Mouse (Mus musculus): ENCODE results near the gene Slc9a3r1. TPM values are rescaled to one million over a fixed set of nuclear protein-coding genes. Genes with fewer than 3 reads are reported as not detected.

Gene Slc9a3r1
- total RNA-seq, 2 experiments from 2014 or later, result 10.1 to 12.9 TPM

- intact Hi-C loops (cut with DNase I), result loop anchor here (1.0 to 2.0 kb wide), 2 partner anchors 22 to 109 kb away; no protein-coding TSS in a partner anchor
Measured at GRCm38 (mm10) chr11:115161578-115162204, 1.4 kb upstream of the Slc9a3r1 start.

GRCm38 (mm10) chr11:115162205-115162601, 938 bp upstream of the Slc9a3r1 start:
- DNase-seq (ENCODE audit: low spot score), result no peak
- intact Hi-C loops (cut with DNase I), result no loop called here

More at GRCm38 (mm10) chr11:115161578-115162204, 1.4 kb upstream of the Slc9a3r1 start:
- DNase-seq (ENCODE audit: low spot score), result no peak

DNA sequence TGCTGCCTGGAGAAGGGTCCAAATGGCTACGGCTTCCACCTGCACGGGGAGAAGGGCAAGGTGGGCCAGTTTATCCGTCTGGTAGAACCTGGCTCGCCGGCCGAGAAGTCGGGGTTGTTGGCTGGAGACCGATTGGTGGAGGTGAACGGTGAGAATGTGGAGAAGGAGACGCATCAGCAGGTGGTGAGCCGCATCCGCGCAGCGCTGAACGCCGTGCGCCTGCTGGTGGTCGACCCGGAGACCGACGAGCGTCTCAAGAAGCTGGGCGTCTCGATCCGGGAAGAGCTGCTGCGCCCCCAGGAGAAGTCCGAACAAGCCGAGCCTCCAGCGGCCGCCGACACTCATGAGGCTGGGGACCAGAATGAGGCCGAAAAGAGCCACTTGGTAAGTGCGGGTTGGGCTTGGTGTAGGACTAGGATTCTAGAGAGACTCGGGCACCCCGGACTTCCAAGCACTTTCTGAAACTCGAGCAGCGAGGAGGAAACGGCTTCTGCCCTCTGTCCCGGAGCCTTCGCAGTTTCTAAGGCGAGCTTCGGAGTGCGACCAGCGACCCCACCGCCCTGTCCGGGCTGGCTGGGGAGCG, 518 bp downstream of the Slc9a3r1 start:
- DNase-seq (ENCODE audit: low spot score), result no peak
- intact Hi-C loops (cut with DNase I), result no loop called here

- intact Hi-C loops (cut with DNase I), result no loop called here
- no peak for DNase-seq (ENCODE audit: low spot score)
Measured at GRCm38 (mm10) chr11:115164341-115164975, 1.3 kb downstream of the Slc9a3r1 start.

GRCm38 (mm10) chr11:115164976-115165374, 1.8 kb downstream of the Slc9a3r1 start:
- DNase-seq (ENCODE audit: low spot score), result no peak
- intact Hi-C loops (cut with DNase I), result no loop called here

DNA sequence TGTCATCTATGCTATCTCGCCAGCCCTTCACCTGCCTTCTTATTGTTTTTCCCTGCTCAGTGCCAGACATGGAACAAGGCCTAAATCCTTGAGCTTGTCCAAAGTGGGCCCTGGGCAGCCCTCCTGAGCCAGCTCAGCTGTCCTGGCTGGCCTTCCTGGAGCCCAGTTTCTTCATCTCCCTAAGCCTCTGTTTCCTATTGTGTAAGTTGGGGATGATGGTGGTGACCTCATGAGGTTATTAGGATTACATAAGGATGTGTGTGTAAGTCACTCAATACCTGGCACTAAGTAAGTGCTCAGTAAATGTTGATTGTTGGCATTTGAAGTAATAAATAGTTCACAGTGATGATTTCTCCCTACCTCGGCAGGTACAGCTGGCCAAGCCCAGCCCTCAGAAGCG, 3.6 kb downstream of the Slc9a3r1 start:
- DNase-seq (ENCODE audit: low spot score), result no peak

GRCm38 (mm10) chr11:115167631-115168249, 4.6 kb downstream of the Slc9a3r1 start:
- intact Hi-C loops (cut with DNase I), result no loop called here
- DNase-seq (ENCODE audit: low spot score), result no peak

More for the DNA sequence above, 3.6 kb downstream of the Slc9a3r1 start:
- intact Hi-C loops (cut with DNase I), result no loop called here

DNA sequence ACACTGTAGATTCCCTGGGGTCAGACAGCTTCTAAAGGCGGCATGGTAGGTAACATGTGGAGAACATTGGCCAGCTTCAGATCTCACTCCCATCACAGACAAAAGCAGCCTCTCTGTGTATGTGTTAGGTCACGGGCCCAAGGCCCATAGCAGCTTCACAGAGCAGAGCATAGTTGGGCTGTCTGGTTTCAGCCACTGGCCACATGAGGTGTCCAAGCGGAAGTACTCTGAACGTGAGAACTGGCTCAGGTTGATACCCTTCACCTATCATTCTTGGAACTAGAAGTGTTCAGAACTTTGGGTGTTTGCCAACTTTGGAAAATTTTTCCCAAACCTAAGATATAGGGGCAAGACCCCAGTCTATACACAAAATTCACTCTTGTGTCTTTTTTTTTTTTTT, 6.3 kb downstream of the Slc9a3r1 start:
- no peak for DNase-seq (ENCODE audit: low spot score)
- intact Hi-C loops (cut with DNase I), result no loop called here

DNA sequence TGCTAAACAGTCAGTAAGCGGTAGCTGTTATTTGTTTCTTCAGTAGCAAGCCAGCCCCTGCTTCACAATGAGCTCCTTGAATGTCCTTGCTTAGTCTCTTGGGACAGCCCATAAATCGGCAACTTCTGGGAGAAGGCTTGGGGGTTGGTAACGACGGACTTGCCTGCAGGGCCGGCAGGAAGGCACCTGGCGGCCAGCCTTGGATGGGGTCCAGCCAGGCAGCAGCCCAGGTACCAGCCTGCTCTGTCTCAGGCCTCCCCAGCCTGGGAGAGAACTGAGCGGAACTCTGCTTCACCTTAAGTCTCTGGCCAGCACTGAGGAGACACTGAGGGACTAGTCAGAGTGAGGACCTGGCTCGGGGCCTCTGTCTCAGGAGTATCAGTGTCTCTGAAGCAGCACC, 8.0 kb downstream of the Slc9a3r1 start:
- DNase-seq (ENCODE audit: low spot score), result no peak
- intact Hi-C loops (cut with DNase I), result no loop called here

GRCm38 (mm10) chr11:115172825-115173287, 9.7 kb downstream of the Slc9a3r1 start:
- intact Hi-C loops (cut with DNase I), result no loop called here
- no peak for DNase-seq (ENCODE audit: low spot score)

DNA sequence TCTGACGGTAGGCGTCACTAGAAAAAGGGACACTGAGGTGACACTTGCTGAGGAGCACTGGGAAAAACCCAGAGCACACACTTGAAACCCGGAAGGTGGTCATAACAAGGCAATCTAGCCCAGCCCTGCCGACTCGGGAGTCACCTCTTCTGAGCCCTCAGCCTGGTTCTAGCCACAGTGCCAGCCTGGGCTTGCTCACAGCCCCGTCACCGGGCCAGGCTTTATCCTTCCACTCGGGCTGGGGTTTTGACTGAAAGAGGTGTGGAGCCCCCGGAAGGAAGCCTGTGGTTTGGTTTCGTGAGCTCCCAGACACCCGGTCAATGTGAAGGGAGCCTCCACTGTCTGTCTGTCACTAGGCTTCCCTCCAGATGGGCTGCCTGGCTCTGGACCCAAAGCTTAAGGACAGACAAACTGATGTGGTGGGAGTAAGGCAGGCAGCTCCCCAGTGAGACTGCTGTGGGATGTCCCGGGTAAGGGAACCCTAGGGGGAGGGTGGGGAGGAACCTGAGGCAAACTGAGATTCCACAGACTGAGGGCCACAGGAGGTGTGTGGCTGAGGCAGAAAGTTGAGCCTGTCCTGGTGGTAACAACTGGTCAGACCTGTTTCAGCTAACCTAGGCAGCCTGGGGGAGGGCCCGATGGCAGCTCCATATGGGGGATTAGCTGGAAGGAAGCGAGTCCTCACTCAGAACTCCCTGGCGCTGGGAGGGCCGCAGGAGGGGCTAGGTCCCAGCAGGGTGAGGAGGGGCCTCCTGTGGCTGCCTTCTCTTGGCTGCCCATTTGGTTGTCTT, 10.6 kb downstream of the Slc9a3r1 start:
- intact Hi-C loops (cut with DNase I), result no loop called here
- no peak for DNase-seq (ENCODE audit: low spot score)

- DNase-seq (ENCODE audit: low spot score), result no peak
- intact Hi-C loops (cut with DNase I), result no loop called here
Measured at GRCm38 (mm10) chr11:115176399-115177190, 13.5 kb downstream of the Slc9a3r1 start.

- intact Hi-C loops (cut with DNase I), result no loop called here
- no peak for DNase-seq (ENCODE audit: low spot score)
Measured at GRCm38 (mm10) chr11:115177559-115178195, 14.5 kb downstream of the Slc9a3r1 start.

- intact Hi-C loops (cut with DNase I), result no loop called here
- no peak for DNase-seq (ENCODE audit: low spot score)
Measured at GRCm38 (mm10) chr11:115178766-115179165, 15.6 kb downstream of the Slc9a3r1 start.

GRCm38 (mm10) chr11:115179191-115179590, 16.1 kb downstream of the Slc9a3r1 start:
- DNase-seq (ENCODE audit: low spot score), result no peak
- intact Hi-C loops (cut with DNase I), result no loop called here

DNA sequence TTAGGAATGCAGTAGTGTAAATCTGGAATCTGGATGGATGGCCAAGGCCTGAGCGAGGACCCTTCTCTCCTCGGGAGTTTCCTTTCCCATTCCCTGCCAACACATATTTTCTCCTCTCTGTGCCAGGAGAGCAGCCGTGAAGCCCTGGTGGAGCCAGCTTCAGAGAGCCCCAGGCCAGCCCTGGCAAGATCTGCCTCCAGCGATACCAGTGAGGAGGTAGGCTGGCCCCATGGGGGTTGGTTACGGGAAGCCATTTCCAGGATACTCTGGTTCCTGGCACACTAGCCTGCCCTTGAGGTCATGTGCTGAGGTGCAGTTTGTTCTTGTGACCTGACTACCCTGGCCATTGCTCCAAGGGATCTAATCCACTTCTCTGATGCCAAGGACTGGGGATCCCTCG, 16.7 kb downstream of the Slc9a3r1 start:
- no peak for DNase-seq (ENCODE audit: low spot score)
- intact Hi-C loops (cut with DNase I), result loop anchor here (5.0 kb wide), 1 partner anchor 98 kb away; no protein-coding TSS in a partner anchor

GRCm38 (mm10) chr11:115181913-115182638, 18.9 kb downstream of the Slc9a3r1 start:
- intact Hi-C loops (cut with DNase I), result loop anchor here (5.0 kb wide), 1 partner anchor 100 kb away; no protein-coding TSS in a partner anchor
- DNase-seq (ENCODE audit: low spot score), result no peak

DNA sequence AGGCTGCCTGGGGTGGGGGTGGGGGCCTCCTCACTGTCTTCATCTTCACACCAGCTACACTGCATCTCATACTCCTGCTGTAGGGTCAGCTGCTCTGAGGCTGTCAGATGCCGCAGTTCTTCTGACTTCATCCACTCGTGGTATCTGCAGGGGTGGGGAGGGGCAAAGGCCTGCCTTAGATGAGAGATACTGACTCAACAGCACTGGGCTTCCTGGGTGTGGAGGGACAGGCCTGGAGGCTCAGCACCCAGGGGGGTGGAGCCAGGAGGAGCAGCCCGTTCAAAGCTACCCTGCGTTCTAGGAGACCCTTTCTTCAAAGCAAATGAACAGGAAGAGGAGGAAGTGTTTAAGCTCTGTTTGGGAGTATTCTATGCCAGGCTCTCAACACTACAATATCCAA, 21.8 kb downstream of the Slc9a3r1 start:
- intact Hi-C loops (cut with DNase I), result loop anchor here (5.0 kb wide), 1 partner anchor 103 kb away; no protein-coding TSS in a partner anchor
- no peak for DNase-seq (ENCODE audit: low spot score)

Data from heart, postnatal 25 days (tissue).